Mouse (Mus musculus) stomach, adult 2 months (tissue): ENCODE results near the gene Tmem221. TPM values are rescaled to one million over a fixed set of nuclear protein-coding genes. Genes with fewer than 3 reads are reported as not detected.

ENCODE experiments used
- polyA plus RNA-seq: library from polyadenylated mRNA; depleted of rRNA; stranded (reverse); fragments of >200 nt; gene quantifications from 2 replicates; pipeline ENCODE4 v1.2.3, GENCODE M21; 2012; rRNA removed

Tmem221 gene
- polyA plus RNA-seq = 0.63 and 1.4 TPM in 2 replicates

DNA sequence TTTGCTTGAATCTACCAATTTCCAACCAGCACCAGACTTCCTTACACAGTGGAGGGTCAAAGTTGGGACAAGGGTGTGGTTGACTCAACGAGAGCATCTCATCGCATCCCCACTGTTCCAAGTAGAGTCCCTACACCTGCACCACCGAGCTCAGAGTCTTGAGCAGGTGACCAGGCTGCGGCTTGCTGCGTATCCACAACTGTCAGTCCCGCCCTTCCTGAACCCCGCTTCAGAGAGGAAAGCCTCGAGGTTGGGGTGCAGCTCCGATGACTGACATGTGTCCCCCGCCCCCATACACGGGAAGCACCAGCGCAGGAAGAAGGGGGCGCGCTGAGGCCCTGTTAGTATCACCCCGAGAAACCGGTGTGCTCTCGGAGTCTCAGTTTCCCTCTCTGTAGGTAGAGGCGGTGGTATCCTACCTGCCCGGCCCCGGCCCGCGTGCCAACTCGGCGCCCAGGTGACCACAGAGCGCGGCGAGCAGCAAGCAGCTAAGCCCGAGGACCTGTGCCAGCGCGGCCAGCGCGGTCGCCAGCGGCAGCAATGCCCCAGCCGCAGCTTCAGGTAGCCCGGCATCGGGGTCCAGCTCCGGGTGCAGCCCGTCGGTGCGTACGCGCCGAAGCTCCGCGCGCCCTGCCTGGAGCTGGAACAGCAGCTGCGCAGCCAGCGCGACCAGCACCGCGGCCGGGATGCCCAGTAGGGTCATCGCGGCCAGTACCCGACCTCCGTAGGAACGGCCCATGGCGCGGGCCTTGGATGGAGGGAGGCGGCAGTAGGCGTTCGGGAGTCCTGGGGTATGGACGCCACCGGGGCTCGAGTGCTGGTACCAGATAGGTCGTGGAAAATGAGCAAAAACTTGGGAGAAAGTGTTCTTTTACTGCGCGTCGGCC is at the start of gene Tmem221:
Gene Tmem221, minus strand, starts transcription at position 801 of the 887 bp plus-strand sequence.

DNA sequence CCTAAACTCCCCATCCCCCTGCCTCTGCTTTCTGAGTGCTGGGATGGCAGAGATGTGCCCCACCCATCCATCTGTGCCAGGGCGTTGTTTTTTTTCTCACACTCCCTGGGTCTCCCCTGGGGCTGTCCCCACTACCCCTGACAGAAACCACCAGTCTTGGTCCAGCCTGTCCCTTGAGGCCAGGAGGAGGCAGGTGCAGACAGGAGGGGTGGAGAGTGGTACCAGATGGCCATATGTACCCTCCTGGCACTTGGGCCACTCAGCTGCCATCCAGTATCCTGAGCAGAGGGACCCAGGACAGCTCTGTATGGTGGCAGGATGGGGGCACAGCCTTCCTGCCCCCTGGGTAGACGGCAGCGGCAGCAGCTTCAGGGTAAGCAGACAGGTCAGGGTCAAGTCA is 38.8 kb upstream of the Tmem221 start, which contains the start of gene Fam129c:
Gene Fam129c, plus strand, starts transcription at position 198 of the 400 bp plus-strand sequence.

DNA sequence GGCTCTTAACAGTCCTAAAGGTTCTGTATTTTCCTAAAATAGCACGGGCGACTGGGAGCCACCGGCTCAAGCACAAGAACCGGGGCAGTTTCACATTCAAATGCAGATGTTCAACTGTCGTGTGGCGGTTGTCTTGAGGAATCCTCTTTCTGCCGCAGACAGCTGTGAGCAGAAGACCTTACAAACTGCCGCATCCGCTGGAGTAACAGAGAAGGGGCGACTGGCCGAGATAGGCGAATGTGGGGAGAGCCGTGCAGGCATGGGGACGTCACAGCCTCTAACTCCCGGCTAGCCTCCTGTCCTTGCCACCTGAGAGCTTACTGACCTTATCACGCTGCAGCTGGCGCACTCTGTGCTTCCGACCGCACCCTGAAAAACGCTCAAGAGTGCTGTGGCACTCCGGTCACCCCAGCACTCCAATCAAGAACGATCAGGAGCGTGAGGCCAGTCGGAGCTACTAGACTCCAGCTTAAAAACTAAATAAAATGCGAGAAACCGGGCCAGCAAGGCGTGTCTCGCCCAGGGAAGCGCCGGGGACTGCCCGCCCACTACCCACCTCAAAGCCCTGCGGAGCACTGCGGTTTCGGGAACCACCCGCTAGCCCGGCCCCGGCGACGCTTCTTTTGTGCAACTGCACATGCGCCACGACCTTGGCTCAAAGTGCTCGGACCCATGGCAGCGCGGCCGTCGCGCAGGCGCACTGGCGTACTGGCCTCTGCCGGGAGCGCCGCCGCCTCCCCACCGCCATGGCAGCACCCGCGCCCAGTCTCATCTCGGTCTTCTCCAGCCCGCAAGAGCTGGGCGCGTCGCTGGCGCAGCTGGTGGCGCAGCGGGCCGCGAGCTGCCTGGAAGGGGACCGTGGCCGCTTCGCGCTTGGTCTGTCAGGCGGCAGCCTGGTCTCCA is 33.1 kb upstream of the Tmem221 start, which contains the start of gene Pgls:
Gene Pgls, plus strand, starts transcription at position 706 of the 903 bp plus-strand sequence.

DNA sequence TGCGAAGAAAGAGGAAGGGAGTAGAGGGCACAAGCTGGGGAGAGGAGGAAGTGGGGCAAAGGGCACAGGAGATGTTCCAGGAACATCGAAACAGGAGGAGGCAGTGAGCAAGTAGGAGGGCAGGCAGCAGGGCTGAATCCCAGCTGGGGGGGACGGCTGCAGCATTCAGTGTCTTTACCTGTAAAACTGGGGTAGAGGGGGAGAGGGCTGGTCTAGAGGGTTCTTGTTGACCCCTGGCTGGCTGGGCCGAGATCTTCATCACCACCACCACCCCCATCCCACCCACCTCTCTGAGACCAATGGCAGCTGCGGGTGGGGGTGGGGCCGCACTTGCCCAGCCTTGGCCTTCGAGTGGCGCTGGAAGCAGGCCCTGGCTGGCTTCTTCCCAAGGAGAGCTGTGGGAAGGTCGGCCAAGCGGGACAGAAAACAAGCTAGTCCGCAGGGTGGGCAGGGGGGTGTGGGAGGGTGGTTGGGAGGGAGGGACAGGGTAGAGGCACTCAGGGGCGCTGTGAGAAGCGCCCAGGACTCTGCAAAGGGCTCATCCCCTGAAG is 9.8 kb upstream of the Tmem221 start, which contains the start of gene Slc27a1:
Gene Slc27a1, plus strand, starts transcription at position 496 of the 551 bp plus-strand sequence.

DNA sequence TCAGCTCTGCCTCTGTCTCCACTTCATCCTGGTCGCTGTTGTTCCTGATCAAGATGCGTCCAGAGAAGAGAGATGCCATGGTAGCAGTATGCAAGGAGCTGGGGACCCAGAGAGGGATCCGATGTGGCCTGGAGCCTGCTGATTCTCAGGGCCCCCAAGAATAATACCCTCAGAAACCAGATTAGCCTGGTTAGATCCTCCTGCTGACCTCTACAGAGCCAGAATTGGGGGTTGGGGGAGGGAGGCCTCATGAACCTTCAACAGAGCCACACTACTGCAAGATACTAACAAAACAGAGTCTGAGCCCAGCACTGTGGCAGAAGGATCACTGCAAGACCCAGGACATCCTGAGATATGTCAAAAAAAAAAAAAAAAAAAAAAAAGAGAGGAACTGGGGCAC is 7.8 kb upstream of the Tmem221 start, which contains the start of gene Nxnl1:
Gene Nxnl1, minus strand, starts transcription at position 101 of the 400 bp plus-strand sequence.

DNA sequence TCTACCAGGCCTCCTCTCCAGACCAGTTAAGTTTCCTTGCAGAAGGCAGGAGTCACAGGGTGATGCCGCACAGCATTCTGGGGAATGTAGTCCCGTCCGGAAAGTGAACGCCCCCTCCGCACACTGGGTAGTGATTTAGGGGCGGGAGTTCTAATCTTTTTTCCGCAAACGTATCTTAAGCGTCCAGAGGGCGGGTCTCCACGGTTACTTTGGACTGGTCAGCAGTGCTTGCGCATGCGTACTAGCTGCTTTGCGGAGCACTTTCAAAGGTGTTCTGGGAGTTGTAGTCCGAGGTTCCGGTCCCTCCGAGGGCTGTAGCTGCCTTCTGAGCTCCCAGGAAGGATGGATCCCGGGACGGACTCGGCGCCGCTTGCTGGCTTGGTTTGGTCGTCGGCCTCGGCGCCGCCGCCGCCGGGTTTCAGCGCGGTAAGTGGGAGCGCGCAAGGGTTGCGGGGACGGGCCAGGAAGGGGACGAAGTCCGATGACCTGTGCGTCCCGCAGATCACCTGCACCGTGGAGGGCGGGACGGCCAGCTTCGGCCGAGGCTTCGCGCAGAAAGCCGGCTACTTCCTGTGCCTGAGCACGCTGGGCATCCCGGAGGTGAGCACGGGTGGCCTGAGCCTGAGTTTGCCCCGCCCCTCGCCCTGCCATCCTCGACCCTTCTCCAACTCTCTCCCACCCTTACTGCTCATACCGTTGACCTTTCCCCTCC is 15.9 kb downstream of the Tmem221 start, which contains the start of gene Mvb12a:
Gene Mvb12a, plus strand, starts transcription at position 291 of the 712 bp plus-strand sequence.

DNA sequence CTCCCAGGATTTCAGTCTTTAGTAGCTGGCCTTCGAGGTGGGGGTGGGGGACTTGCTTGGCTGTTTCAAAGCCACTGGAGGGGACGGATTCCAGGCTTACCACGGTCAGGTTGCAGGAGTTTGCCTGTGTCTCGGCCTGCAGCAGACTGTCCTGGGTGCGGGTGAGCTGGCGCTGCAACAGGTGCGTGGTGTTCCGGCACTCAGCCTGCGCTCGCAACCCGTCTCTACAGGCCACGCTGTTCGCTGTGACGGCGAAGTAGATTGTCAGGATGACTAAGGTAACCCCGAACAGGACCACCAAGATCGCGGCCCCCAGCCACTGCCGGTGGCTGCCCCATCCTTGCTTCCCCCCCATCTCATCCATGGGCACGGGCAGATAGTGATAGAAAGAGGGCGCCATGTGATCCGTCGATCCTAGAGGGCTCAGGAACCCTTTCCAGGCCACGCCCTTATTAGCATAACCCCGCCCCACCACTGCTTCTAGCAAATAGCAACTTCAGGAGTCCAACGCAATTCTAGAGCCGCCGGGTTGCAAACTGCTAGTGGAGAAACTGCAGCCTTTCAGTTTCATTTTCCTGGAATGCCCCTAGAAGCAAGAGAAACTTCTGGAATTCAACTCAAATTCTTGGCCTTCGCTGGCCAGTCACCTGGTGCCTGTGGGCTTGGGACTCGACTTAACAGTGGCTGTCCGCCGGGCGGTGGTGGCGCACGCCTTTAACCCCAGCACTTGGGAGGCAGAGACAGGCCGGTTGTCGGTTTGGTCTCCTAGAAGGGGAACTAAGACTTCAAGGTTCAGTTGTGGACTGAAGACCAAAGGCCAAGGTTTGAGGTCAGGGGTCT is 21.4 kb downstream of the Tmem221 start, which contains the start of gene Bst2:
Gene Bst2, minus strand, starts transcription at position 429 of the 840 bp plus-strand sequence.

DNA sequence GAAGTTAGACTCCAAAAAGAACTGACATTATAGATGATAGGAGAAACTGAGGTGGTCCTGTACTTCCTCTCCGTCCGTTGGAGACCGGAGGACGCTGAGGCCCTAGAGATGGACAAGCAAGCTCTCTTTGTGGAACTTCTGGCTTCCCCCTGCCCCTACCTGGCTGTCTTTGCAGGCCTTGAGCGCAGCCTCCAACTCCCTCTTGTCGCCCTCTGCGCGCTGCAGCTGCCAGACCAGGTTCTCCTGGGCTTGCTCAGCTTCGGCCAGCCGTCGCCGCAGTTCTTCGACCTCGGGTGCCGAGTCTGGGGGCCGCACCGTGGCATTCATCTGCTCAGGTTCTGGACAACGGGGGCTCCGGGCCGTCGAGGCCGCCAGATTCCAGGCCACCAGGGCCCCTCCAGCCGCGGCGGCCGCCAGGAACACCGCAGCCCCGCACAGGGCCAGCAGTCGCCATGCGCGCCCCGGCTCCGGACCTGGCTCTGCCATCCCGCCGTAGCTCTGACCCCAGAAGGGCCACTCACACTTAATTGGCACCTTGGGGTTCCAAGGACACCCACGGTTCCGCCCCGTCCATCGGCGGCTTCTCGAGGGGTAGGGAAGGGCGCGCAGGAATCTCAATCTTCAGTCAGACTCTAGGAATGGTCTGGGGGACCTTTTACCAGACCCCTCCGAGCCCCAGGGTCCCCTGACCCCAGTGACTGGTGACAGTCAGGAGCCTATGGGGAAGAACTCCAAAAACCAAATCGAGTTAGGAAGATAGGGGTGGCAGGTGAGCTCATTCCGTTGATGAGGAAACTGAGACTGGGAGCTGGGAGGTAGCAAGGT is 33.2 kb downstream of the Tmem221 start, which contains the start of gene Ccdc194:
Gene Ccdc194, minus strand, starts transcription at position 486 of the 825 bp plus-strand sequence.

DNA sequence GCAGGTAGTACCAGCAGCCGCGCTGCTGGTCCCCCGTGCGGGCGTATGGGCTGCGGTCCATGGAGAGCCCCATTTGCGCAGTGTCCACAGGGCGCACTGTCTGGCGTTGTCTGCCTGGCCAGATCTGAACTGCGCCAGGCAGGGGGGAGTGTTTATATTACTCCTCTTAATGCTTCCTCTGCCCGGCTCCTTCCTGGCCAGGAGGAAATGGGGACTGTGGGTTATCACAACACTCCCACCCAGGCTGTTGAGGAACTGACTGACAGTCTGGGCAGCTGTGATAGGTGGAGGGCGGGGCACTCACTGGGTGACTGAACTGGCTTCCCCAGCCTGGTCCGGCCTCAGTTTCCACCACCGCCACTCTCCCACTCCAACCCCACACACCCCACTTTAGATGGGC is 47.0 kb downstream of the Tmem221 start, which contains the start of gene Plvap:
Gene Plvap, minus strand, starts transcription at position 109 of the 400 bp plus-strand sequence.

Other genes with a start within 250 kb of the Tmem221 start
- 31.4 and 31.5 TPM in 2 replicates for gene Use1, start 192.0 kb downstream of the Tmem221 start, polyA plus RNA-seq
- 16.8 and 18.4 TPM in 2 replicates for gene Ocel1, start 187.6 kb downstream of the Tmem221 start, polyA plus RNA-seq
- 162 and 384 TPM in 2 replicates for gene Nr2f6, start 176.9 kb downstream of the Tmem221 start, polyA plus RNA-seq
- gene Ushbp1, start 163.1 kb downstream of the Tmem221 start, polyA plus RNA-seq = 8.7 and 12.0 TPM in 2 replicates
- 54.0 and 63.5 TPM in 2 replicates for gene Babam1, start 162.0 kb downstream of the Tmem221 start, polyA plus RNA-seq
- 5.4 and 7.1 TPM in 2 replicates for gene Ankle1, start 152.9 kb downstream of the Tmem221 start, polyA plus RNA-seq
- 17.5 and 35.4 TPM in 2 replicates for gene Abhd8, start 95.2 kb downstream of the Tmem221 start, polyA plus RNA-seq
- gene Mrpl34, start 93.9 kb downstream of the Tmem221 start, polyA plus RNA-seq = 88.5 and 151 TPM in 2 replicates
- 58.8 and 59.1 TPM in 2 replicates for gene Dda1, start 89.7 kb downstream of the Tmem221 start, polyA plus RNA-seq
- gene Ano8, start 72.9 kb downstream of the Tmem221 start, polyA plus RNA-seq = 16.2 and 28.7 TPM in 2 replicates
- 23.1 and 27.9 TPM in 2 replicates for gene Gtpbp3, start 70.8 kb downstream of the Tmem221 start, polyA plus RNA-seq
- 259 and 270 TPM in 2 replicates for gene Plvap, start 47.1 kb downstream of the Tmem221 start, polyA plus RNA-seq
- 0.08 TPM in 1 of 2 replicates, not detected in the other for gene Ccdc194, start 33.2 kb downstream of the Tmem221 start, polyA plus RNA-seq
- 80.5 and 110 TPM in 2 replicates for gene Bst2, start 21.4 kb downstream of the Tmem221 start, polyA plus RNA-seq
- gene Mvb12a, start 15.9 kb downstream of the Tmem221 start, polyA plus RNA-seq = 119 and 201 TPM in 2 replicates
- gene Nxnl1, start 7.7 kb upstream of the Tmem221 start, polyA plus RNA-seq = not detected in 2 replicates
- 44.1 and 45.9 TPM in 2 replicates for gene Slc27a1, start 10.0 kb upstream of the Tmem221 start, polyA plus RNA-seq
- 114 and 270 TPM in 2 replicates for gene Pgls, start 33.3 kb upstream of the Tmem221 start, polyA plus RNA-seq
- 0.95 and 2.5 TPM in 2 replicates for gene Fam129c, start 38.8 kb upstream of the Tmem221 start, polyA plus RNA-seq
- 35.6 and 56.1 TPM in 2 replicates for gene Colgalt1, start 52.1 kb upstream of the Tmem221 start, polyA plus RNA-seq
- gene Unc13a, start 112.9 kb upstream of the Tmem221 start, polyA plus RNA-seq = 0.66 and 1.4 TPM in 2 replicates
- gene Jak3, start 117.4 kb upstream of the Tmem221 start, polyA plus RNA-seq = 9.1 and 9.5 TPM in 2 replicates
- 12.5 and 12.8 TPM in 2 replicates for gene Insl3, start 130.3 kb upstream of the Tmem221 start, polyA plus RNA-seq
- gene B3gnt3, start 142.9 kb upstream of the Tmem221 start, polyA plus RNA-seq = 89.2 and 150 TPM in 2 replicates
- gene Fcho1, start 166.8 kb upstream of the Tmem221 start, polyA plus RNA-seq = 37.7 and 57.6 TPM in 2 replicates